Mouse (Mus musculus) intestine, embryonic 15.5 days (tissue): ENCODE results near the gene Oprd1. TPM values are rescaled to one million over a fixed set of nuclear protein-coding genes. Genes with fewer than 3 reads are reported as not detected.

Experiments
- ATAC-seq: fragments of 200-750 bp; cut with Nextera tagmentation; 2 replicates; pipeline ENCODE4 v1.8.0; 2017; ENCODE audit warnings: moderate TSS enrichment, moderate library complexity
- H3K27ac ChIP-seq: fragments of 300-500 bp; sonication (generic); 2 replicates; pipeline ENCODE4 v1.5.1; 2015; ENCODE audit warnings: mild to moderate bottlenecking, inconsistent platforms
- H3K27me3 ChIP-seq: fragments of 300-500 bp; sonication (generic); replicated peaks from 2 replicates; pipeline ENCODE4 v1.6.1; 2015; ENCODE audit warnings: inconsistent platforms
- H3K36me3 ChIP-seq: fragments of 300-500 bp; sonication (generic); 2 replicates; pipeline ENCODE4 v1.6.1; 2015; ENCODE audit warnings: inconsistent platforms
- H3K4me1 ChIP-seq: fragments of 300-500 bp; sonication (generic); replicated peaks from 2 replicates; pipeline ENCODE4 v1.6.1; 2015; ENCODE audit warnings: inconsistent platforms
- H3K4me2 ChIP-seq: fragments of 300-500 bp; sonication (generic); replicated peaks from 2 replicates; pipeline ENCODE4 v1.6.1; 2015; ENCODE audit warnings: mild to moderate bottlenecking, inconsistent platforms
- H3K4me3 ChIP-seq: fragments of 300-500 bp; sonication (generic); replicated peaks from 2 replicates; pipeline ENCODE4 v1.5.1; 2015; ENCODE audit warnings: inconsistent platforms
- H3K9ac ChIP-seq: fragments of 300-500 bp; sonication (generic); 2 replicates; pipeline ENCODE4 v1.6.1; 2015; ENCODE audit warnings: inconsistent platforms
- H3K9me3 ChIP-seq: fragments of 300-500 bp; sonication (generic); 2 replicates; pipeline ENCODE4 v1.6.1; 2016; ENCODE audit warnings: inconsistent platforms
- WGBS: fragments of 180-500 bp; shearing (Covaris S2); methylation state at CpG from one replicate; pipeline ENCODE4 v1.1.7; 2015; 5-methylcytosine and 5-hydroxymethylcytosine counted together
- polyA plus RNA-seq: library from polyadenylated mRNA; unstranded; fragments of >200 nt; fragmentation: Nextera tagmentation; extraction: Ambion mirVana; gene quantifications from 2 replicates; pipeline ENCODE4 v1.2.1, GENCODE M21; 2015

Oprd1 gene
- polyA plus RNA-seq, 1 experiment from 2014 or later: 0.28 TPM

DNA sequence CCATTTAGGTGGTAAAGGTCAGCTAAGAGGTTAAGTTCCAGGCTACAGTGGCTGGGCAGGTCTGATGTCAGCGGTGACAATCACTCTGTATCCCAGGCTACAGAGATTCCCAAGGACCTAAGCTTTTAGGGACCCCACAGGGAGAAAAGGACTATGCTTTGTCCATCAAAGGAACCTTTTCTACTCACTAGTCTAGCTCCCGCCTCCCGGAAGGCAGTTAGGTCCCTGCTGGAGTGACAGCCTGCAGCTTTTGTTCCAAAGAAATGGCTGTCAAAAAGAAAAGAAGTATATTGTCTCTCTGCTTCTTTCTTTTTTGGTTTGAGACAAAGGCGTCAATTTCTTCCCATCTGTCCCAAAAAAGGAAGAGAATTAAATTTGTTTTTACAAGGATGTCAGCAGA, 33.1 kb downstream of the Oprd1 start:
- no peak overlapping the region for H3K4me3 ChIP-seq
- H3K4me1 ChIP-seq: 0 out of 2 replicates have a peak, but pooled peaks cover 3% of the 10 kb centered on the region
- 76% methylated on average over 4 of the region's 4 CpGs for WGBS
- H3K9me3 ChIP-seq: no peaks in the 10 kb centered on the region
- H3K4me2 ChIP-seq: no peak overlapping the region
- no peak overlapping the region for H3K9ac ChIP-seq
- H3K27me3 ChIP-seq: no peaks in the 10 kb centered on the region; the same call in 1 of the 2 replicates
- H3K36me3 ChIP-seq: no peaks in the 10 kb centered on the region
- ATAC-seq: no peak
- H3K27ac ChIP-seq: no peak overlapping the region

DNA sequence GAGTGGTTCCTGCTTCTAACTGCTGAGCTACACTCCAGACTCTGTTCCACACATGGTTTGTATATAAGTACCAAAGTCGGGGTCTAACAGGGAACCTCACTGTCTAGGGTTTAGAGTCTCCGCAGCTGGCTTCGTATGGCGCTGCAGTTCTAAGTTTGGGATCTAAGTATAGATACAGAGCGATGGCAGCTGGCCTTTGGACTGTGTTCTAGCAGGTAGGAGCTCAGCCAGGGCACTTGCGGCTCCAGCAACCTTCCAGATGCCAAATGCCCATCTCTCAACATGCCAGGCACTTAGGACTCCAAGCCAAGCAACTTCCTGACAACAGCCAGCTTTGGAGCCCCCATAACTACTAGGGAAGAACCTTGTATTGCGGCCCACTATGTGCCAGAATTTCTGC, 36.1 kb downstream of the Oprd1 start:
- no peak for ATAC-seq
- Histone ChIP-seq H3K9ac (no peak overlapping the region), H3K27ac (no peak overlapping the region), H3K4me3 (no peak overlapping the region), H3K4me1 (0 out of 2 replicates have a peak, but pooled peaks cover 1% of the 10 kb centered on the region), H3K4me2 (no peak overlapping the region), H3K9me3 (no peaks in the 10 kb centered on the region), H3K36me3 (no peaks in the 10 kb centered on the region), H3K27me3 (no peaks in the 10 kb centered on the region)
- WGBS: 93% methylated on average over 7 of the region's 7 CpGs

GRCm38 (mm10) chr4:132101152-132101551, 43.1 kb downstream of the Oprd1 start:
- no peak for ATAC-seq
- WGBS: 27% methylated on average over 3 of the region's 3 CpGs

GRCm38 (mm10) chr4:132099548-132099947, 44.7 kb downstream of the Oprd1 start:
- Histone ChIP-seq H3K27ac (no peak overlapping the region), H3K27me3 (no peaks in the 10 kb centered on the region), H3K4me1 (peaks cover 4% of the 10 kb centered on the region; the same call in 1 of the 2 replicates), H3K36me3 (no peaks in the 10 kb centered on the region), H3K4me3 (no peak overlapping the region), H3K9me3 (no peaks in the 10 kb centered on the region), H3K9ac (no peak overlapping the region), H3K4me2 (no peak overlapping the region)
- WGBS: 66% methylated on average over 5 of the region's 5 CpGs
- no peak for ATAC-seq

More at GRCm38 (mm10) chr4:132101152-132101551, 43.1 kb downstream of the Oprd1 start:
- Histone ChIP-seq H3K27me3 (no peaks in the 10 kb centered on the region), H3K27ac (no peak overlapping the region), H3K4me1 (peaks cover 4% of the 10 kb centered on the region; the same call in 1 of the 2 replicates), H3K4me2 (no peak overlapping the region), H3K4me3 (no peak overlapping the region), H3K9ac (no peak overlapping the region), H3K9me3 (no peaks in the 10 kb centered on the region), H3K36me3 (no peaks in the 10 kb centered on the region)

- Histone ChIP-seq H3K9me3 (no peaks in the 10 kb centered on the region), H3K27me3 (no peaks in the 10 kb centered on the region), H3K4me3 (no peak overlapping the region), H3K4me1 (peaks cover 15% of the 10 kb centered on the region), H3K9ac (no peak overlapping the region), H3K27ac (peak overlapping the region; percentile 30; the same call in 1 of the 2 replicates), H3K36me3 (no peaks in the 10 kb centered on the region), H3K4me2 (no peak overlapping the region)
- 55% methylated on average over 7 of the region's 7 CpGs for WGBS
- peak; percentile 71 for ATAC-seq
Measured at GRCm38 (mm10) chr4:132095043-132095442, 49.2 kb downstream of the Oprd1 start.

- Histone ChIP-seq H3K27ac (no peak overlapping the region), H3K4me1 (peaks cover 15% of the 10 kb centered on the region), H3K4me2 (no peak overlapping the region), H3K27me3 (no peaks in the 10 kb centered on the region), H3K9ac (no peak overlapping the region), H3K9me3 (no peaks in the 10 kb centered on the region), H3K36me3 (no peaks in the 10 kb centered on the region), H3K4me3 (no peak overlapping the region)
- no peak for ATAC-seq
- 81% methylated on average over 5 of the region's 5 CpGs for WGBS
Measured at GRCm38 (mm10) chr4:132093928-132094327, 50.4 kb downstream of the Oprd1 start.

DNA sequence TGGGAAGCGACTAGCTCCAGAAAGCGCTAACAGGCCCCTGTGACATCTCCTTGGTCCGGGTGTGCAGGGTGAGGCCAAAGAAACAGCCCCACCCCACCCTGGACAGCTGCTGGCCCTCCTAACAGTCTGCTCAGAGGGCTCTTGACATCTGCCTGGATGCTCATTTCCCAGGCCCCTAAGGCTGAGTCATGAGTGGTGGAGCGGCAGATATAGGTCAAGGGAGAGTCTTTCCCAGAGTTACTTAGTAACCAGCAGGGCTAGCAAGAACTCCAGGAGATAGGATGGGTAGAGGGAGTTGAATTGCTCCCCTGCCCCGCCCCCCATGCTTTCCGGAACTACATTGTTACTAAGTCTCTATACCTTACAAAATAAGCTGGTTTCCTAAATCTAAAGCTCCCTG, 51.1 kb downstream of the Oprd1 start:
- no peak overlapping the region for H3K9ac ChIP-seq
- H3K36me3 ChIP-seq: no peaks in the 10 kb centered on the region
- H3K4me2 ChIP-seq: no peak overlapping the region
- no peaks in the 10 kb centered on the region for H3K9me3 ChIP-seq
- no peak overlapping the region for H3K4me3 ChIP-seq
- peak; percentile 88 for ATAC-seq
- 51% methylated on average over 6 of the region's 6 CpGs for WGBS
- H3K27me3 ChIP-seq: no peaks in the 10 kb centered on the region
- H3K4me1 ChIP-seq: peaks cover 15% of the 10 kb centered on the region
- H3K27ac ChIP-seq: peak overlapping the region; percentile 30; the same call in 1 of the 2 replicates

DNA sequence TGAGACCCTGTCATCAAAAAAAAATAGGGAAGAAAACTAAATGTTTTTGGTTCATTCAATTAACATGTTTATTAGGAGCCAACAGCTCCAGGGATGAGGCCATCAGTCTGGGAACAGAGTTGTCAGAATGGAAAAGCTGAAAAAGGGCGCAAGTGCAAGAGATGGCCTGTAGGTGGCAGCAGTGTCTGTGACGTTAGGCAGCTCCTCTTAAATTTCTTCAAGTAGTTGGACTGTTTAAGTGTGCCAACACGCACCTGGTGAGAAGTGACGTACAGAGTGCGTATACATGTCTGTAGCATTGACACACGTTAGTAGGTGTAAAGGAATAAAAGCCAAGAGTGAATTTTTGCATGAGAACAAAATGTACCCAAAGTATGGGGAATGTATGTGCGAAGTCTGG, 55.4 kb downstream of the Oprd1 start:
- H3K27ac ChIP-seq: no peak overlapping the region
- no peaks in the 10 kb centered on the region for H3K9me3 ChIP-seq
- WGBS: 18% methylated on average over 7 of the region's 7 CpGs
- no peak for ATAC-seq
- no peak overlapping the region for H3K9ac ChIP-seq
- peaks cover 11% of the 10 kb centered on the region for H3K4me1 ChIP-seq
- no peak overlapping the region for H3K4me2 ChIP-seq
- no peaks in the 10 kb centered on the region for H3K36me3 ChIP-seq
- no peaks in the 10 kb centered on the region for H3K27me3 ChIP-seq
- H3K4me3 ChIP-seq: no peak overlapping the region

GRCm38 (mm10) chr4:132085114-132085513, 59.2 kb downstream of the Oprd1 start:
- no peaks in the 10 kb centered on the region for H3K4me1 ChIP-seq
- no peak overlapping the region for H3K4me2 ChIP-seq
- no peak for ATAC-seq
- no peaks in the 10 kb centered on the region for H3K36me3 ChIP-seq
- H3K27me3 ChIP-seq: no peaks in the 10 kb centered on the region
- H3K27ac ChIP-seq: no peak overlapping the region
- WGBS: 80% methylated on average over 7 of the region's 7 CpGs
- H3K4me3 ChIP-seq: no peak overlapping the region
- H3K9me3 ChIP-seq: no peaks in the 10 kb centered on the region
- no peak overlapping the region for H3K9ac ChIP-seq

GRCm38 (mm10) chr4:132080492-132080983, 63.7 kb downstream of the Oprd1 start:
- Histone ChIP-seq H3K9ac (no peak overlapping the region), H3K4me3 (no peak overlapping the region), H3K4me2 (no peak overlapping the region), H3K27me3 (no peaks in the 10 kb centered on the region), H3K4me1 (no peaks in the 10 kb centered on the region), H3K9me3 (no peaks in the 10 kb centered on the region), H3K27ac (no peak overlapping the region), H3K36me3 (no peaks in the 10 kb centered on the region)
- 51% methylated on average over 4 of the region's 4 CpGs for WGBS
- no peak for ATAC-seq

- H3K27ac ChIP-seq: no peak overlapping the region
- 14% methylated on average over 19 of the region's 19 CpGs for WGBS
- ATAC-seq: no peak
- peak overlapping the region; percentile 33; the same call in 1 of the 2 replicates for H3K4me2 ChIP-seq
- H3K4me1 ChIP-seq: no peaks in the 10 kb centered on the region
- no peaks in the 10 kb centered on the region for H3K9me3 ChIP-seq
- H3K4me3 ChIP-seq: no peak overlapping the region
- no peaks in the 10 kb centered on the region for H3K36me3 ChIP-seq
- no peaks in the 10 kb centered on the region for H3K27me3 ChIP-seq
- no peak overlapping the region; the same call in 1 of the 2 replicates for H3K9ac ChIP-seq
Measured at GRCm38 (mm10) chr4:132079555-132080275, 64.6 kb downstream of the Oprd1 start.

DNA sequence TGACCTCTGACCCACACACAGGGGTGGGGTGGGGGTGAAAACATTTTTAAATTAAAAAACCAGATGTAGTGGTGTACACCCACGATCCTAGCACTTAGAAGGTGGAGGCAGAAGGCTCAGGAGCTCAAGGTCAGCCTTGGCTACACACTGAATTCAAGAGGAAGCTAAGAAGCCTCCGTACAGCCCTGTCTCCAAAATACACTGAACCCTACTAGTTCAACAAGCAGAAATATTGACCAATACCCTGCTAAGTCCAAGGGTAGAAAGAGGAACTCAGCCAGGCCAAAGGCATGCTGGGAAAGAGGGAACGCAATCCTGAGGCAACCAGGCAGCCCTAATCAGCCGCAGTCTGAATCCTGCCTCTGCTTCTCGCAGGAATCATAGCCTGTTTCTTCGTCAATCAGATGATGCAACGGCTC, 66.0 kb downstream of the Oprd1 start:
- H3K9ac ChIP-seq: no peak overlapping the region
- no peak overlapping the region for H3K27ac ChIP-seq
- no peak overlapping the region for H3K4me2 ChIP-seq
- H3K9me3 ChIP-seq: no peaks in the 10 kb centered on the region
- 64% methylated on average over 7 of the region's 7 CpGs for WGBS
- no peaks in the 10 kb centered on the region for H3K27me3 ChIP-seq
- H3K4me3 ChIP-seq: no peak overlapping the region
- H3K4me1 ChIP-seq: 0 out of 2 replicates have a peak, but pooled peaks cover 4% of the 10 kb centered on the region
- no peaks in the 10 kb centered on the region for H3K36me3 ChIP-seq
- ATAC-seq: no peak

GRCm38 (mm10) chr4:132077445-132077844, 66.8 kb downstream of the Oprd1 start:
- WGBS: 71% methylated on average over 7 of the region's 7 CpGs
- Histone ChIP-seq H3K27ac (peak overlapping the region; percentile 73; the same call in 1 of the 2 replicates), H3K36me3 (no peaks in the 10 kb centered on the region), H3K4me3 (no peak overlapping the region), H3K9me3 (no peaks in the 10 kb centered on the region), H3K4me1 (0 out of 2 replicates have a peak, but pooled peaks cover 4% of the 10 kb centered on the region), H3K9ac (no peak overlapping the region), H3K27me3 (no peaks in the 10 kb centered on the region), H3K4me2 (peak overlapping the region; percentile 38; the same call in 1 of the 2 replicates)
- no peak for ATAC-seq
